Mouse (Mus musculus) heart, adult 2 months (tissue): ENCODE data around the gene Grsf1.

ENCODE experiments used
- CTCF ChIP-seq: fragments of 200-600 bp; IDR thresholded peaks from 2 replicates; pipeline ENCODE4 v1.8.1; 2022; ENCODE audit warnings: antibody characterized with exemption, mild to moderate bottlenecking, moderate library complexity
- EP300 ChIP-seq: fragments of 200-500 bp; IDR thresholded peaks from 2 replicates; pipeline ENCODE4 v1.6.1; 2011; ENCODE audit warnings: low read depth, low read length, control low read depth; ENCODE audit not compliant: insufficient read depth
- POLR2A ChIP-seq: fragments of 200-500 bp; IDR thresholded peaks from 2 replicates; pipeline ENCODE4 v1.6.1; 2011; ENCODE audit warnings: mild to moderate bottlenecking, low read depth, low read length, control low read depth; ENCODE audit not compliant: insufficient read depth

DNA sequence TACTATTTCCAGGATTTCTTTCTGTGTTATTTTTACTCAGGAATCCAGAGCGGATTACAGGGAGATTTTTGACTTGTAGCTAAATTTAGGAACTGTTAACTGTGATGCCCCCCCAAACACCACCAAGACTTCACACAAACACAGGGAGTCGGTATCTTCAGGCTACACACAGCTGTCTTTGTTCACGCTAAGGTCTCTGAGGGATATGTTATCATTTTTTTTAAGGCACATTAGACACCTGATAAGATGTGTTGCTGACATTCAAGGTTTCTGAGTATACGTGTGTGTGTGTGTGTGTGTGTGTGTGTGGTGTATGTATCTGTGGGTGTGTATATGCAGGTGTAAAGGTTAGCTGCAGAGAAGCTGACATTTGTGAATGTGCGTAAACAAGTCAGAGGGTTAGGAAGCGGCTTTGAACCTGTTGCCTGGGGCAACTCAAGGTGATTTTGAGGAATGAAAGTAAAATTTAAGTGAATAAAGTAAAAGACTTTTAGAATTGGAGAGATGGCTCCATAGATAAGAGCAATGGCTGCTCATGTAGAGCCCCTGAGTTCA, 9.9 kb upstream of the Grsf1 start:
- TF ChIP-seq CTCF (no peak), EP300 (no peak), POLR2A (no peak)
